Mouse (Mus musculus) midbrain, embryonic 15.5 days (tissue): ENCODE measurements at regions not wholly inside any gene's neighbourhood (a gene's known extent, or its start where the extent isn't known, plus 50 kb on each side); places are given as distances from the start of the nearest gene placed in this dataset.

ENCODE experiments used
- ATAC-seq: fragments of 200-750 bp; cut with Nextera tagmentation; replicated peaks from 2 replicates; pipeline ENCODE4 v1.8.0; 2017; ENCODE audit warnings: moderate TSS enrichment
- H3K27ac ChIP-seq: fragments of 300-500 bp; sonication (generic); 2 replicates; pipeline ENCODE4 v1.5.1; 2015; ENCODE audit warnings: mild to moderate bottlenecking, inconsistent platforms
- H3K27me3 ChIP-seq: fragments of 300-500 bp; sonication (generic); replicated peaks from 2 replicates; pipeline ENCODE4 v1.6.1; 2015; ENCODE audit warnings: inconsistent platforms
- H3K36me3 ChIP-seq: fragments of 300-500 bp; sonication (generic); replicated peaks from 2 replicates; pipeline ENCODE4 v1.6.1; 2015; ENCODE audit warnings: inconsistent platforms
- H3K4me1 ChIP-seq: fragments of 300-500 bp; sonication (generic); 2 replicates; pipeline ENCODE4 v1.6.1; 2015; ENCODE audit warnings: inconsistent platforms
- H3K4me2 ChIP-seq: fragments of 300-500 bp; sonication (generic); 2 replicates; pipeline ENCODE4 v1.6.1; 2015; ENCODE audit warnings: inconsistent platforms, mild to moderate bottlenecking, moderate library complexity
- H3K4me3 ChIP-seq: fragments of 300-500 bp; sonication (generic); 2 replicates; pipeline ENCODE4 v1.5.1; 2015; ENCODE audit warnings: mild to moderate bottlenecking, inconsistent platforms
- H3K9ac ChIP-seq: fragments of 300-500 bp; sonication (generic); 2 replicates; pipeline ENCODE4 v1.6.1; 2015; ENCODE audit warnings: mild to moderate bottlenecking, inconsistent platforms
- H3K9me3 ChIP-seq: fragments of 300-500 bp; sonication (generic); 2 replicates; pipeline ENCODE4 v1.6.1; 2016; ENCODE audit warnings: inconsistent platforms
- WGBS: fragments of 180-500 bp; shearing (Covaris S2); methylation state at CpG from one replicate; pipeline ENCODE4 v1.1.7; 2015; ENCODE audit warnings: mixed read lengths; 5-methylcytosine and 5-hydroxymethylcytosine counted together

GRCm38 (mm10) chr9:122437464-122437863, 86.1 kb downstream of the Abhd5 start:
- no peaks in the 10 kb centered on the region for H3K27me3 ChIP-seq
- 77% methylated on average over 4 of the region's 4 CpGs for WGBS

GRCm38 (mm10) chr9:122446387-122447105, 95.1 kb downstream of the Abhd5 start:
- ATAC-seq: no peak
- Histone ChIP-seq H3K4me3 (no peak overlapping the region), H3K27me3 (no peaks in the 10 kb centered on the region), H3K4me2 (no peak overlapping the region), H3K36me3 (no peaks in the 10 kb centered on the region), H3K27ac (no peak overlapping the region), H3K9me3 (no peaks in the 10 kb centered on the region), H3K4me1 (no peaks in the 10 kb centered on the region), H3K9ac (no peak overlapping the region)
- WGBS: 75% methylated on average over 5 of the region's 5 CpGs

More at GRCm38 (mm10) chr9:122437464-122437863, 86.1 kb downstream of the Abhd5 start:
- ATAC-seq: no peak
- Histone ChIP-seq H3K4me3 (no peak overlapping the region), H3K4me1 (no peaks in the 10 kb centered on the region), H3K27ac (no peak overlapping the region), H3K9ac (no peak overlapping the region), H3K9me3 (no peaks in the 10 kb centered on the region), H3K36me3 (no peaks in the 10 kb centered on the region), H3K4me2 (no peak overlapping the region)

- Histone ChIP-seq H3K36me3 (no peaks in the 10 kb centered on the region), H3K4me3 (no peak overlapping the region), H3K27ac (no peak overlapping the region), H3K4me2 (no peak overlapping the region), H3K9ac (no peak overlapping the region), H3K27me3 (no peaks in the 10 kb centered on the region), H3K4me1 (no peaks in the 10 kb centered on the region), H3K9me3 (no peaks in the 10 kb centered on the region)
- 83% methylated on average over 7 of the region's 7 CpGs for WGBS
- ATAC-seq: no peak
Observed at GRCm38 (mm10) chr9:122447568-122447967, 96.2 kb downstream of the Abhd5 start.

GRCm38 (mm10) chr9:122448342-122448741, 96.9 kb downstream of the Abhd5 start:
- Histone ChIP-seq H3K9me3 (no peaks in the 10 kb centered on the region), H3K27ac (no peak overlapping the region), H3K27me3 (no peaks in the 10 kb centered on the region), H3K4me2 (no peak overlapping the region), H3K4me1 (no peaks in the 10 kb centered on the region), H3K9ac (no peak overlapping the region), H3K36me3 (no peaks in the 10 kb centered on the region), H3K4me3 (no peak overlapping the region)
- 43% methylated on average over 4 of the region's 4 CpGs for WGBS
- ATAC-seq: no peak

GRCm38 (mm10) chr9:122450524-122450923, 99.1 kb downstream of the Abhd5 start:
- Histone ChIP-seq H3K9me3 (no peaks in the 10 kb centered on the region), H3K36me3 (no peaks in the 10 kb centered on the region), H3K27me3 (no peaks in the 10 kb centered on the region), H3K4me1 (no peaks in the 10 kb centered on the region), H3K27ac (no peak overlapping the region), H3K4me2 (no peak overlapping the region), H3K4me3 (no peak overlapping the region), H3K9ac (no peak overlapping the region)
- no peak for ATAC-seq
- 74% methylated on average over 5 of the region's 5 CpGs for WGBS

- Histone ChIP-seq H3K9ac (no peak overlapping the region), H3K9me3 (no peaks in the 10 kb centered on the region), H3K4me2 (no peak overlapping the region), H3K27me3 (no peaks in the 10 kb centered on the region), H3K36me3 (no peaks in the 10 kb centered on the region), H3K27ac (no peak overlapping the region), H3K4me1 (no peaks in the 10 kb centered on the region), H3K4me3 (no peak overlapping the region)
- WGBS: 81% methylated on average over 8 of the region's 8 CpGs
- no peak for ATAC-seq
Observed at GRCm38 (mm10) chr9:122455301-122455700, 103.9 kb downstream of the Abhd5 start.

- Histone ChIP-seq H3K9ac (no peak overlapping the region), H3K27me3 (no peaks in the 10 kb centered on the region), H3K4me1 (no peaks in the 10 kb centered on the region), H3K9me3 (no peaks in the 10 kb centered on the region), H3K27ac (no peak overlapping the region), H3K4me3 (no peak overlapping the region), H3K36me3 (no peaks in the 10 kb centered on the region), H3K4me2 (no peak overlapping the region)
- WGBS: 70% methylated on average over 6 of the region's 6 CpGs
- ATAC-seq: no peak
Observed at GRCm38 (mm10) chr9:122455779-122456178, 104.4 kb downstream of the Abhd5 start.

GRCm38 (mm10) chr9:122459491-122459890, 108.1 kb downstream of the Abhd5 start:
- H3K9ac ChIP-seq: no peak overlapping the region
- no peaks in the 10 kb centered on the region for H3K36me3 ChIP-seq
- no peaks in the 10 kb centered on the region for H3K9me3 ChIP-seq
- H3K4me3 ChIP-seq: no peak overlapping the region
- H3K4me2 ChIP-seq: no peak overlapping the region
- no peaks in the 10 kb centered on the region for H3K27me3 ChIP-seq
- H3K27ac ChIP-seq: no peak overlapping the region
- WGBS: 78% methylated on average over 6 of the region's 6 CpGs
- H3K4me1 ChIP-seq: 0 out of 2 replicates have a peak, but pooled peaks cover 2% of the 10 kb centered on the region
- no peak for ATAC-seq

- H3K4me2 ChIP-seq: no peak overlapping the region
- H3K27me3 ChIP-seq: no peaks in the 10 kb centered on the region
- no peak overlapping the region for H3K4me3 ChIP-seq
- no peak overlapping the region for H3K27ac ChIP-seq
- no peak for ATAC-seq
- no peaks in the 10 kb centered on the region for H3K4me1 ChIP-seq
- WGBS: 98% methylated on average over 2 of the region's 2 CpGs
- H3K36me3 ChIP-seq: no peaks in the 10 kb centered on the region
- no peak overlapping the region for H3K9ac ChIP-seq
- H3K9me3 ChIP-seq: no peaks in the 10 kb centered on the region
Observed at GRCm38 (mm10) chr9:122471539-122471938, 120.1 kb downstream of the Abhd5 start.

GRCm38 (mm10) chr9:122476356-122476755, 124.9 kb downstream of the Abhd5 start:
- no peak overlapping the region for H3K9ac ChIP-seq
- H3K4me2 ChIP-seq: no peak overlapping the region
- H3K27me3 ChIP-seq: no peaks in the 10 kb centered on the region
- H3K4me1 ChIP-seq: no peaks in the 10 kb centered on the region
- 57% methylated on average over 3 of the region's 3 CpGs for WGBS
- ATAC-seq: no peak
- H3K36me3 ChIP-seq: no peaks in the 10 kb centered on the region
- no peak overlapping the region for H3K4me3 ChIP-seq
- no peak overlapping the region for H3K27ac ChIP-seq
- H3K9me3 ChIP-seq: no peaks in the 10 kb centered on the region

GRCm38 (mm10) chr9:122487001-122487400, 135.6 kb downstream of the Abhd5 start:
- no peaks in the 10 kb centered on the region for H3K9me3 ChIP-seq
- no peak for ATAC-seq
- H3K4me1 ChIP-seq: no peaks in the 10 kb centered on the region
- no peak overlapping the region for H3K9ac ChIP-seq
- H3K36me3 ChIP-seq: no peaks in the 10 kb centered on the region
- no peaks in the 10 kb centered on the region for H3K27me3 ChIP-seq
- no peak overlapping the region for H3K4me2 ChIP-seq
- 92% methylated on average over 5 of the region's 5 CpGs for WGBS
- H3K27ac ChIP-seq: no peak overlapping the region
- H3K4me3 ChIP-seq: no peak overlapping the region

- no peak overlapping the region for H3K4me2 ChIP-seq
- H3K9me3 ChIP-seq: no peaks in the 10 kb centered on the region
- H3K27ac ChIP-seq: no peak overlapping the region
- no peaks in the 10 kb centered on the region for H3K27me3 ChIP-seq
- H3K9ac ChIP-seq: no peak overlapping the region
- H3K4me3 ChIP-seq: no peak overlapping the region
- H3K36me3 ChIP-seq: no peaks in the 10 kb centered on the region
- no peak for ATAC-seq
- H3K4me1 ChIP-seq: no peaks in the 10 kb centered on the region
- 84% methylated on average over 9 of the region's 9 CpGs for WGBS
Observed at GRCm38 (mm10) chr9:122494691-122495090, 143.3 kb downstream of the Abhd5 start.

GRCm38 (mm10) chr9:122496482-122496985, 145.1 kb downstream of the Abhd5 start:
- Histone ChIP-seq H3K4me2 (no peak overlapping the region), H3K36me3 (no peaks in the 10 kb centered on the region), H3K27me3 (no peaks in the 10 kb centered on the region), H3K4me1 (peaks cover 4% of the 10 kb centered on the region), H3K4me3 (no peak overlapping the region), H3K9me3 (no peaks in the 10 kb centered on the region), H3K27ac (no peak overlapping the region), H3K9ac (no peak overlapping the region)
- 86% methylated on average over 2 of the region's 2 CpGs for WGBS
- no peak for ATAC-seq
